In genomic region chr1:59422981-59423941, GRCm38 (mm10) we compare ENCODE assay signal across 8 mouse cellular contexts. TPM values are rescaled to one million over a fixed set of nuclear protein-coding genes. Genes with fewer than 3 reads are reported as not detected.
A peak's percentile ranks its signal among the peaks of the same experiment; 100 is the strongest.
DNase-seq lines count a peak whose midpoint lies in the region; ATAC-seq lines count a peak whose summit lies in the region.

No protein-coding gene starts in this region.

- 18% methylated on average over 19 of the region's 19 CpGs for WGBS in forebrain, embryonic 14.5 days
- 28% methylated on average over 19 of the region's 19 CpGs for WGBS in intestine, embryonic 16.5 days
- WGBS in midbrain, embryonic 12.5 days: 11% methylated on average over 19 of the region's 19 CpGs

- H3K27ac ChIP-seq in forebrain, embryonic 14.5 days (ENCODE audit: low read depth, low read length): 0 out of 2 replicates have a peak overlapping the region, but pooled peaks have one; percentile 35
- H3K27ac ChIP-seq in intestine, embryonic 16.5 days (ENCODE audit: low read length): peak overlapping the region; percentile 14; the same call in 1 of the 2 replicates
- H3K27ac ChIP-seq in midbrain, embryonic 12.5 days (replicated peaks): peak overlapping the region; percentile 63

- no peaks in the 10 kb centered on the region for H3K27me3 ChIP-seq in forebrain, embryonic 14.5 days (replicated peaks; ENCODE audit: control insufficient read depth, insufficient read depth, low read length)
- H3K27me3 ChIP-seq in intestine, embryonic 16.5 days (replicated peaks; ENCODE audit: control insufficient read depth, insufficient read depth, low read length): no peaks in the 10 kb centered on the region
- peaks cover 5% of the 10 kb centered on the region; the same call in 1 of the 2 replicates for H3K27me3 ChIP-seq in midbrain, embryonic 12.5 days

- H3K4me2 ChIP-seq in forebrain, embryonic 14.5 days (ENCODE audit: low read length): peak overlapping the region; percentile 21; the same call in 1 of the 2 replicates
- no peak overlapping the region for H3K4me2 ChIP-seq in intestine, embryonic 16.5 days (ENCODE audit: low read depth, low read length)
- peak overlapping the region; percentile 23 for H3K4me2 ChIP-seq in midbrain, embryonic 12.5 days (replicated peaks)

- H3K36me3 ChIP-seq in forebrain, embryonic 14.5 days (ENCODE audit: control insufficient read depth, insufficient read depth, low read length): no peaks in the 10 kb centered on the region
- no peaks in the 10 kb centered on the region for H3K36me3 ChIP-seq in intestine, embryonic 16.5 days (ENCODE audit: control insufficient read depth, insufficient read depth, low read length)
- H3K36me3 ChIP-seq in midbrain, embryonic 12.5 days: no peaks in the 10 kb centered on the region

- H3K9me3 ChIP-seq in forebrain, embryonic 14.5 days (replicated peaks; ENCODE audit: control insufficient read depth, low read length): no peaks in the 10 kb centered on the region
- H3K9me3 ChIP-seq in intestine, embryonic 16.5 days (ENCODE audit: control insufficient read depth, low read length): no peaks in the 10 kb centered on the region
- no peaks in the 10 kb centered on the region for H3K9me3 ChIP-seq in midbrain, embryonic 12.5 days

- DNase-seq in heart, adult 18-20 months: peak; percentile 40 to 41
- DNase-seq in heart, adult 8-10 months (ENCODE audit: low spot score): no peak
- peak; percentile 61 for DNase-seq in forebrain, embryonic 14.5 days (ENCODE audit: low spot score)
- no peak for DNase-seq in layer of hippocampus, postnatal 14 days (ENCODE audit: low spot score in 2 of 2)
- DNase-seq in right cerebral cortex, adult 18-20 months: no peak
- no peak for DNase-seq in ovary, postnatal 14 days (ENCODE audit: low spot score)

- peak; percentile 72 for ATAC-seq in forebrain, embryonic 14.5 days
- peak; percentile 66 for ATAC-seq in intestine, embryonic 16.5 days
- ATAC-seq in midbrain, embryonic 12.5 days (ENCODE audit: low FRiP score, low read depth): peak; percentile 77

- peaks cover 15% of the 10 kb centered on the region for H3K4me1 ChIP-seq in forebrain, embryonic 14.5 days (ENCODE audit: control insufficient read depth, insufficient read depth, low read length)
- peaks cover 14% of the 10 kb centered on the region for H3K4me1 ChIP-seq in intestine, embryonic 16.5 days (ENCODE audit: control insufficient read depth, insufficient read depth, low read length)
- peaks cover 29% of the 10 kb centered on the region for H3K4me1 ChIP-seq in midbrain, embryonic 12.5 days

- H3K4me3 ChIP-seq in forebrain, embryonic 14.5 days (ENCODE audit: low read depth, low read length): no peak overlapping the region
- no peak overlapping the region for H3K4me3 ChIP-seq in intestine, embryonic 16.5 days (ENCODE audit: low read length)
- H3K4me3 ChIP-seq in midbrain, embryonic 12.5 days: no peak overlapping the region

- H3K9ac ChIP-seq in forebrain, embryonic 14.5 days (ENCODE audit: low read length): 0 out of 2 replicates have a peak overlapping the region, but pooled peaks have one; percentile 13
- H3K9ac ChIP-seq in intestine, embryonic 16.5 days (ENCODE audit: low read depth, low read length): 0 out of 2 replicates have a peak overlapping the region, but pooled peaks have one; percentile 0
- 0 out of 2 replicates have a peak overlapping the region, but pooled peaks have one; percentile 28 for H3K9ac ChIP-seq in midbrain, embryonic 12.5 days (replicated peaks)

RNA-seq across cellular contexts. Expression of gene Fzd7, which starts 59.0 kb away (rescaled TPM):
- total RNA-seq in heart, adult 18-20 months (2021): 1 to 10 TPM; 5.3 to 6.2 TPM
- total RNA-seq in heart, adult 8-10 months (2022): 1 to 10 TPM; 6.2 to 8.5 (median 7.6) TPM
- 3.4 and 3.9 TPM in 2 replicates for polyA plus RNA-seq in forebrain, embryonic 14.5 days (2014; fragmentation: Nextera tagmentation; extraction: Ambion mirVana)
- 3.4 and 3.8 TPM in 2 replicates for polyA plus RNA-seq in intestine, embryonic 16.5 days (2015; fragmentation: Nextera tagmentation; extraction: Ambion mirVana)
- polyA plus RNA-seq in midbrain, embryonic 12.5 days (2016; fragmentation: Nextera tagmentation; extraction: Ambion mirVana): 6.3 and 8.7 TPM in 2 replicates
- 1 to 10 TPM; 4.7 to 7.0 TPM for total RNA-seq in layer of hippocampus, postnatal 14 days (2021)

Comparison
In these comparisons a context has a peak if more than half of its experiments do, and no peak if none do; other contexts are left out.
1. DNase-seq: peak in heart, adult 18-20 months (2 of 2) and forebrain, embryonic 14.5 days (single experiment); none in heart, adult 8-10 months (single experiment), layer of hippocampus, postnatal 14 days (0 of 2), right cerebral cortex, adult 18-20 months (single experiment) and ovary, postnatal 14 days (single experiment).
2. Peak in every context shown above with its lines, with median percentiles within 50 percentile points of each other: ATAC-seq, H3K27ac ChIP-seq and H3K9ac ChIP-seq.